Mouse (Mus musculus) hindbrain, embryonic 10.5 days (tissue): ENCODE results near the gene Tmem210. TPM values are rescaled to one million over a fixed set of nuclear protein-coding genes. Genes with fewer than 3 reads are reported as not detected.
A peak's percentile ranks its signal among the peaks of the same experiment; 100 is the strongest.

Experiments used
- DNase-seq: peaks from one replicate; pipeline ENCODE4 v3.0.0-alpha.2; 2017; ENCODE audit warnings: low spot score
- H3K27ac ChIP-seq: fragments of 300-500 bp; sonication (generic); 2 replicates; pipeline ENCODE4 v1.5.1; 2016; ENCODE audit warnings: mild to moderate bottlenecking, moderate library complexity
- H3K27me3 ChIP-seq: fragments of 300-500 bp; sonication (generic); 2 replicates; pipeline ENCODE4 v1.6.1; 2016; ENCODE audit warnings: mild to moderate bottlenecking; ENCODE audit not compliant: poor library complexity, insufficient read depth, severe bottlenecking
- H3K36me3 ChIP-seq: fragments of 300-500 bp; sonication (generic); 2 replicates; pipeline ENCODE4 v1.6.1; 2016; ENCODE audit warnings: mild to moderate bottlenecking, moderate library complexity
- H3K4me1 ChIP-seq: fragments of 300-500 bp; sonication (generic); replicated peaks from 2 replicates; pipeline ENCODE4 v1.6.1; 2016; ENCODE audit warnings: mild to moderate bottlenecking
- H3K4me3 ChIP-seq: fragments of 300-500 bp; sonication (generic); 2 replicates; pipeline ENCODE4 v1.5.1; 2016; ENCODE audit warnings: mild to moderate bottlenecking, moderate library complexity
- H3K9me3 ChIP-seq: fragments of 300-500 bp; sonication (generic); 2 replicates; pipeline ENCODE4 v1.6.1; 2016; ENCODE audit warnings: mild to moderate bottlenecking, moderate library complexity
- WGBS: fragments of 180-500 bp; shearing (Covaris S2); methylation state at CpG from one replicate; pipeline ENCODE4 v1.1.7; 2016; 5-methylcytosine and 5-hydroxymethylcytosine counted together
- polyA plus RNA-seq: library from polyadenylated mRNA; unstranded; fragments of >200 nt; fragmentation: Nextera tagmentation; extraction: Ambion mirVana; gene quantifications from 2 replicates; pipeline ENCODE4 v1.2.1, GENCODE M21; 2016

Tmem210 gene
- polyA plus RNA-seq, 1 experiment from 2014 or later: not detected

GRCm38 (mm10) chr2:25291184-25292053, 3.5 kb downstream of the Tmem210 start:
- no peak overlapping the region for H3K27ac ChIP-seq
- WGBS: 6% methylated on average over 32 of the region's 32 CpGs
- peak overlapping the region; percentile 43 for H3K4me3 ChIP-seq

GRCm38 (mm10) chr2:25292054-25292544, 4.2 kb downstream of the Tmem210 start:
- peak overlapping the region; percentile 43 for H3K4me3 ChIP-seq
- peaks cover 28% of the 10 kb centered on the region for H3K4me1 ChIP-seq
- 7% methylated on average over 43 of the region's 43 CpGs for WGBS
- H3K27me3 ChIP-seq: peaks cover 97% of the 10 kb centered on the region
- H3K9me3 ChIP-seq: no peaks in the 10 kb centered on the region
- DNase-seq: peak; percentile 21
- peak overlapping the region; percentile 62; the same call in 1 of the 2 replicates for H3K27ac ChIP-seq
- no peaks in the 10 kb centered on the region for H3K36me3 ChIP-seq

More at GRCm38 (mm10) chr2:25291184-25292053, 3.5 kb downstream of the Tmem210 start:
- Histone ChIP-seq H3K4me1 (peaks cover 30% of the 10 kb centered on the region), H3K36me3 (peaks cover under 1% of the 10 kb centered on the region; the same call in 1 of the 2 replicates), H3K9me3 (no peaks in the 10 kb centered on the region), H3K27me3 (peaks cover 92% of the 10 kb centered on the region)
- peak; percentile 18 for DNase-seq

GRCm38 (mm10) chr2:25292856-25293255, 4.9 kb downstream of the Tmem210 start:
- peaks cover 27% of the 10 kb centered on the region for H3K4me1 ChIP-seq
- peak; percentile 83 for DNase-seq
- peak overlapping the region; percentile 43; the same call in 1 of the 2 replicates for H3K4me3 ChIP-seq
- H3K36me3 ChIP-seq: no peaks in the 10 kb centered on the region
- WGBS: 0% methylated on average over 1 of the region's 1 CpGs
- H3K27ac ChIP-seq: peak overlapping the region; percentile 62; the same call in 1 of the 2 replicates
- peaks cover 97% of the 10 kb centered on the region for H3K27me3 ChIP-seq
- H3K9me3 ChIP-seq: no peaks in the 10 kb centered on the region

GRCm38 (mm10) chr2:25293706-25294105, 5.8 kb downstream of the Tmem210 start:
- Histone ChIP-seq H3K4me3 (no peak overlapping the region), H3K36me3 (no peaks in the 10 kb centered on the region), H3K9me3 (no peaks in the 10 kb centered on the region), H3K27ac (no peak overlapping the region), H3K4me1 (peaks cover 27% of the 10 kb centered on the region), H3K27me3 (peaks cover 94% of the 10 kb centered on the region)
- WGBS: 74% methylated on average over 9 of the region's 9 CpGs
- DNase-seq: no peak

- no peaks in the 10 kb centered on the region for H3K36me3 ChIP-seq
- no peak overlapping the region for H3K27ac ChIP-seq
- H3K4me3 ChIP-seq: no peak overlapping the region
- no peaks in the 10 kb centered on the region for H3K9me3 ChIP-seq
- WGBS: 77% methylated on average over 8 of the region's 8 CpGs
- H3K27me3 ChIP-seq: peaks cover 68% of the 10 kb centered on the region
- H3K4me1 ChIP-seq: peaks cover 7% of the 10 kb centered on the region
- no peak for DNase-seq
Measured at GRCm38 (mm10) chr2:25297093-25297492, 9.1 kb downstream of the Tmem210 start.

- Histone ChIP-seq H3K27ac (no peak overlapping the region), H3K4me3 (no peak overlapping the region), H3K36me3 (no peaks in the 10 kb centered on the region), H3K4me1 (no peaks in the 10 kb centered on the region; the same call in 1 of the 2 replicates), H3K27me3 (peaks cover 64% of the 10 kb centered on the region), H3K9me3 (no peaks in the 10 kb centered on the region)
- no peak for DNase-seq
- WGBS: 85% methylated on average over 10 of the region's 10 CpGs
Measured at GRCm38 (mm10) chr2:25298046-25298445, 10.1 kb downstream of the Tmem210 start.

GRCm38 (mm10) chr2:25303452-25303851, 15.5 kb downstream of the Tmem210 start:
- Histone ChIP-seq H3K4me3 (no peak overlapping the region), H3K27ac (no peak overlapping the region), H3K36me3 (no peaks in the 10 kb centered on the region), H3K9me3 (no peaks in the 10 kb centered on the region), H3K4me1 (peaks cover 17% of the 10 kb centered on the region), H3K27me3 (peaks cover 67% of the 10 kb centered on the region)
- 68% methylated on average over 3 of the region's 3 CpGs for WGBS
- no peak for DNase-seq

GRCm38 (mm10) chr2:25303931-25304656, 16.1 kb downstream of the Tmem210 start:
- H3K36me3 ChIP-seq: no peaks in the 10 kb centered on the region
- H3K27me3 ChIP-seq: peaks cover 74% of the 10 kb centered on the region
- peak overlapping the region; percentile 58 for H3K4me3 ChIP-seq
- peaks cover 17% of the 10 kb centered on the region for H3K4me1 ChIP-seq
- 77% methylated on average over 7 of the region's 7 CpGs for WGBS
- no peak for DNase-seq
- H3K27ac ChIP-seq: no peak overlapping the region
- no peaks in the 10 kb centered on the region for H3K9me3 ChIP-seq

- H3K9me3 ChIP-seq: no peaks in the 10 kb centered on the region
- H3K27me3 ChIP-seq: peaks cover 82% of the 10 kb centered on the region
- H3K4me3 ChIP-seq: peak overlapping the region; percentile 58
- peak; percentile 62 for DNase-seq
- H3K36me3 ChIP-seq: no peaks in the 10 kb centered on the region
- peaks cover 17% of the 10 kb centered on the region for H3K4me1 ChIP-seq
- H3K27ac ChIP-seq: peak overlapping the region; percentile 64
- WGBS: 3% methylated on average over 44 of the region's 45 CpGs
Measured at GRCm38 (mm10) chr2:25304657-25305541, 17.0 kb downstream of the Tmem210 start.

- peak overlapping the region; percentile 64; the same call in 1 of the 2 replicates for H3K27ac ChIP-seq
- peaks cover 17% of the 10 kb centered on the region for H3K4me1 ChIP-seq
- H3K4me3 ChIP-seq: peak overlapping the region; percentile 58
- no peak for DNase-seq
- H3K36me3 ChIP-seq: no peaks in the 10 kb centered on the region
- WGBS: 51% methylated on average over 14 of the region's 14 CpGs
- no peaks in the 10 kb centered on the region for H3K9me3 ChIP-seq
- peaks cover 90% of the 10 kb centered on the region for H3K27me3 ChIP-seq
Measured at GRCm38 (mm10) chr2:25305587-25306359, 17.8 kb downstream of the Tmem210 start.

- H3K27ac ChIP-seq: no peak overlapping the region
- no peaks in the 10 kb centered on the region for H3K9me3 ChIP-seq
- H3K4me1 ChIP-seq: peaks cover 8% of the 10 kb centered on the region
- H3K4me3 ChIP-seq: no peak overlapping the region
- no peak for DNase-seq
- H3K36me3 ChIP-seq: no peaks in the 10 kb centered on the region
- WGBS: 54% methylated on average over 10 of the region's 10 CpGs
- peaks cover 99% of the 10 kb centered on the region for H3K27me3 ChIP-seq
Measured at GRCm38 (mm10) chr2:25310180-25310579, 22.2 kb downstream of the Tmem210 start.
